Mouse (Mus musculus) spleen, adult 2 months (tissue): ENCODE results near the gene Egln1. TPM values are rescaled to one million over a fixed set of nuclear protein-coding genes. Genes with fewer than 3 reads are reported as not detected.

Experiments used
- DNase-seq, 2 experiments: peaks; one replicate each; pipeline versions ENCODE4 v3.0.0 to v3.0.0-alpha.2; 2012 to 2021; ENCODE audit warnings: low spot score in 2 of 2, low read depth in 1 of 2
- H3K27ac ChIP-seq: fragments of 200-500 bp; 2 replicates; pipeline ENCODE4 v1.5.1; 2012; ENCODE audit warnings: low read length, inconsistent platforms; ENCODE audit not compliant: insufficient read depth
- H3K27me3 ChIP-seq: fragments of 200-500 bp; 2 replicates; pipeline ENCODE4 v1.6.1; 2012; ENCODE audit warnings: mild to moderate bottlenecking, moderate library complexity, low read length, inconsistent platforms; ENCODE audit not compliant: control insufficient read depth, insufficient read depth
- H3K36me3 ChIP-seq: fragments of 200-500 bp; 2 replicates; pipeline ENCODE4 v1.6.1; 2012; ENCODE audit warnings: mild to moderate bottlenecking, low read length, inconsistent platforms; ENCODE audit not compliant: control insufficient read depth, insufficient read depth
- H3K4me1 ChIP-seq: fragments of 200-500 bp; 2 replicates; pipeline ENCODE4 v1.6.1; 2011; ENCODE audit warnings: inconsistent platforms; ENCODE audit not compliant: control insufficient read depth, insufficient read depth, insufficient read length
- H3K4me3 ChIP-seq: fragments of 200-500 bp; 2 replicates; pipeline ENCODE4 v1.5.1; 2011; ENCODE audit warnings: mild to moderate bottlenecking, inconsistent platforms; ENCODE audit not compliant: insufficient read depth, insufficient read length; ENCODE audit errors: extremely low read depth
- CTCF ChIP-seq: fragments of 200-500 bp; IDR thresholded peaks from 2 replicates; pipeline ENCODE4 v1.5.1; 2011; ENCODE audit warnings: mild to moderate bottlenecking, inconsistent platforms; ENCODE audit not compliant: insufficient read depth, insufficient read length, insufficient replicate concordance; ENCODE audit errors: extremely low read depth
- POLR2A ChIP-seq: fragments of 200-500 bp; IDR thresholded peaks from 2 replicates; pipeline ENCODE4 v1.6.1; 2011; ENCODE audit warnings: low read depth, low read length, inconsistent platforms
- WGBS: fragments of 180-500 bp; shearing (Covaris S2); methylation state at CpG from one replicate; pipeline ENCODE4 v1.1.7; 2018; 5-methylcytosine and 5-hydroxymethylcytosine counted together
- polyA plus RNA-seq: library from polyadenylated mRNA; depleted of rRNA; stranded (reverse); fragments of >200 nt; gene quantifications from 2 replicates; pipeline ENCODE4 v1.2.3, GENCODE M21; 2012

The Egln1 gene
- polyA plus RNA-seq, 1 experiment: 12.1 TPM

DNA sequence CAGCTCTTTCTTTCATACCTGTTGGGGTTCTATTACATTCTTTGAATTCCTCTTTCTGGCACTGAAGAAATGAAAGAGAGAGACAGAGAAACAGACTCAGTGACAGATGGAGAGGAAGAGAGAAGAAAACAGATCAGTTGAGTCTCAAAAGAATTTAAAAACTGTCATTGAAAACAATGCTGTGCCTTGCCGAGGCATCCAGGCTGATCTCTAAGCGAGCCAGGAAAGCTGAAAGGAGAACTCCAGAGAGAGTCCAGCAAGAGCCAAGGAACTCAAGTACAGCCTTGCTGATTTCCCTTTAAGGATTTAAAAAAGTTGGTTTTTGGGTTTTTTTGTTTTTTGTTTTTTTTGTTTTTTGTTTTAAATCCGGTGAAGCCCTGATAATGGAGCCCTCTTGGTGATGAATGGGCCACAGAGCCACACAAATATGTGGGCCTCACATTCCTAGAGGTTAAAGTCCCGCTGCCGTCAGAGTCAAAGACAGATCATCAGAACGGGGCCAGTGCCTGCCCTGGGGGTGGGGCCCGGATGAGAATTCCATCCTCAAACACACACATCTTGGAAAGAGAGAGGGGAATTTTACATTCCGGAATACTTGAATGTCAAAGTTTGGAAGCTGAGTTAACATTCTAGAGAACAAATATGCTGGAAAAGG, 11.2 kb upstream of the Egln1 start:
- H3K4me3 ChIP-seq: no peak overlapping the region
- TF ChIP-seq POLR2A (no peak), CTCF (no peak)
- 84% methylated on average over 8 of the region's 8 CpGs for WGBS

DNA sequence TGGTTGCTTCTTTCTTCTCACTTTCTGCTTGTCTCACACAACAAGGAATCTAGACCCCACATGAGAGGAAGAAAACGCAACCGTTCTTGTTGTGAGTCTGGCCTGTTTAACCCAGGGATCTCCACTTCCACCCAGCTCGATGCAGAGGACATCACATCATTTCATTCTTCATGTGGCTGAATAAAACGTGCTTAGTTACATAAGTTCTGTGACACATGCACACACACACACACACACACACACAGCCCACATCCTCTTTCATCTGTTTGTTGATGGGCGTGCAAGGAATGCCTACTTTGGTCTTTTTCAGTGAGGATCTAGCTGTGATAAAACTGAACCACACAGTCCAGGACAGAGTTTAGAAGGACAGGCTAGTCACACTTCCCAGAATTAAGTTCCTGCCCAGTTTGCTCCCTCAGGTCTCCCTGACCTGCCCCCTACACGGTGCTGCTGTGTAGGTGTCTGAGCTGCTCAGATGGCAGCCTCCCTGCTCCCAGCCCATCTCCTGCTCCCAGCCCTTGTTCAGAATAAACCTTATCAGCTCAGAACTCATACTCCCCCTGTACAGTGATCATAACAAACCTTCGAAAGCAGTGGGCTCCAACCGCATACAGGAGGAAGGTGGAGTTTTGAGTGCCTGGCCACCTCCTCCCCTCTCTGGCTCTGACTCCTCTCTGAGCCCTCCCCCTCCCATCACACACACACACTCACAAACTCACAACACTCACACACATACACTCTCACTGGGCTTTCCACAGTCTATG, 10.5 kb upstream of the Egln1 start:
- WGBS: 18% methylated on average over 8 of the region's 8 CpGs
- peak in 1 of 2 experiments; percentile 15 for DNase-seq
- TF ChIP-seq CTCF (no peak), POLR2A (no peak)
- no peak overlapping the region for H3K27ac ChIP-seq
- 0 out of 2 replicates have a peak, but pooled peaks cover 5% of the 10 kb centered on the region for H3K4me1 ChIP-seq
- no peaks in the 10 kb centered on the region for H3K36me3 ChIP-seq
- no peaks in the 10 kb centered on the region for H3K27me3 ChIP-seq
- H3K4me3 ChIP-seq: no peak overlapping the region

More for the DNA sequence above, 11.2 kb upstream of the Egln1 start:
- no peak for DNase-seq
- Histone ChIP-seq H3K4me1 (0 out of 2 replicates have a peak, but pooled peaks cover 5% of the 10 kb centered on the region), H3K27ac (no peak overlapping the region), H3K36me3 (no peaks in the 10 kb centered on the region), H3K27me3 (no peaks in the 10 kb centered on the region)

DNA sequence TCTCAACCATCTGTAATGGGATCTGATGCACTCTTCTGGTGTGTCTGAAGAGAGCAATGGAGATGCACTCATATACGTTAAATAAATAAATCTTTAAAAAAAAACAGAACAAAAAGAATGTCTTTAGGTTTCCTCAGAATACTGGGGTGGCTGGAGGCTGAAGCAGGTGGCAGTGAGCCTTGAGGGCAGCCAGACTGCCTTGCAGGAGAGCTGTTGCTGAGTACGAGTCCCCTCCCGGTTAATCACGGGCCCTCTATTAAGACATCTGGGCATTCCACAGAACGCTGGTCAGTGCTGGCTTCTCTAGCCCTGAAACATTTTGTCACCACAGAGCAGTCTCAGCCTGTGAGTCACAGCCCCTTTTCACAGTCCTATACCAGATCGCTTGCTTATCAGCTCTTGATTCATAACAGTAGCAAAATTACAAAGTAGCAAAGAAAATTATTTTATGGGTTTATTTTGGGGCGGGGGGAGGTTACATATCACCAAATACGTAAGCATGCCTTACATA, 5.5 kb upstream of the Egln1 start:
- Histone ChIP-seq H3K27me3 (no peaks in the 10 kb centered on the region), H3K36me3 (no peaks in the 10 kb centered on the region), H3K27ac (no peak overlapping the region), H3K4me3 (no peak overlapping the region), H3K4me1 (peaks cover 5% of the 10 kb centered on the region; the same call in 1 of the 2 replicates)
- TF ChIP-seq POLR2A: no peak
- no peak for TF ChIP-seq CTCF
- no peak for DNase-seq
- WGBS: 89% methylated on average over 8 of the region's 8 CpGs

DNA sequence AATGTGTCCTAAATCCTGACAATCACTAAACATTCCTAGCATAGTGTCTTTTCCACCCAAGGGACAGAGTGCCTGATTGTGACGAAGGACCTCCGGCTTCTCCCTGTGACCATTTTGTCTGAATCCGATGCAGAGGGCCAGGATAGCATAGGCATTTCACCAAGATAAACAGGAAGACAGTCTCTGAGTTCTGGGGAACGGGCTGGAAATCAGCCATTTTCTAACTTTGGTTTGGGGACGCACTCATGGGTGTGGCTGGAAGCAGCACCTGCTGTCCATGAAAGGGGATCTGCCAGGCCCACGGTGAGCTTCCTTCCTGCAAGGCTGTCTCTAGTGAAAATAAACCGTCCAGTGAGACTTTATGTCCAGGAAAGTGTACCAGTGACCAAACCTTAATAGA, 4.1 kb upstream of the Egln1 start:
- no peak for DNase-seq
- Histone ChIP-seq H3K36me3 (no peaks in the 10 kb centered on the region), H3K4me3 (no peak overlapping the region), H3K4me1 (no peaks in the 10 kb centered on the region; the same call in 1 of the 2 replicates), H3K27ac (no peak overlapping the region), H3K27me3 (no peaks in the 10 kb centered on the region)
- TF ChIP-seq CTCF (no peak), POLR2A (no peak)
- WGBS: 72% methylated on average over 7 of the region's 7 CpGs

DNA sequence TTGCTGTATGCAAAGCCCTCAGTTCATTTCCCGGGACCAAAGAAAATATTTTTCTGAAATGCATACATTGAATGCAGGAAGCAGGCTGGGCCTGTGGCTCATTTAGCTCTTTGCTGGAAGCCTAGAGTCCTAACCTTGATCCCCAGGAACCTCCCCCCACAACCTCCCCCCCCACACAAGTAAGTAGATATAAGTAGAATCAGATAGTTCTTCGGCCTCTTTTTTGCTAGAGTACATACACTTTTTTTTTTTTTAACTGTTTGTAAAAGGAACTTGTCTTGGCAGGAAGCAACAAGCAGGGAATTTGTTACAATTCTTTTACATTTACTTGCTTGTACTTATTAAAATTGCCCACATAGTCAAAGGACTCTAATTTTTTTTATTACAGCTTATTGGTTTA, 1.7 kb upstream of the Egln1 start:
- no peak overlapping the region for H3K4me3 ChIP-seq
- TF ChIP-seq POLR2A: no peak
- TF ChIP-seq CTCF: no peak
- H3K27me3 ChIP-seq: no peaks in the 10 kb centered on the region
- no peaks in the 10 kb centered on the region for H3K36me3 ChIP-seq
- no peak for DNase-seq
- WGBS: 65% methylated on average over 2 of the region's 2 CpGs
- no peak overlapping the region for H3K27ac ChIP-seq
- H3K4me1 ChIP-seq: no peaks in the 10 kb centered on the region; the same call in 1 of the 2 replicates

DNA sequence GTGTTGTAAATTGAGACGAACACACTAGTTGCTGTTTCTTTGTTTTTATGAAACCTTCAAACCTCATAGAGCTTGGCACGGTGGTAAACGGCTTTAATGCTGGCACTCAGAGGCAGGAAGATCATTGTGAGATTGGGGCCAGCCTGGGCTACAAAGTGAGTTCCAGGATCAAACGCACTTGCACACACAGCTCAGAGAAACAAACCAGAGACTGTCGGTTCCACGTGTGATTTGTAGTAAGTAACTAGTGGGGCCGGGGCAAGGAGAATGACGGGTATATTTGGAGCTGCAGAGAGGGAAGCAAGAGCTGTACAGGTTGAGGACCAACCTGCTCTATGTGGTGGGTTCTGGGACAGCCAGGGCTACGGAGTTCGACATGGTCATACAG, 939 bp upstream of the Egln1 start:
- H3K36me3 ChIP-seq: no peaks in the 10 kb centered on the region
- no peaks in the 10 kb centered on the region for H3K27me3 ChIP-seq
- 15% methylated on average over 10 of the region's 10 CpGs for WGBS
- H3K27ac ChIP-seq: peak overlapping the region; percentile 89; the same call in 1 of the 2 replicates
- peak overlapping the region; percentile 63 for H3K4me3 ChIP-seq
- DNase-seq: no peak
- H3K4me1 ChIP-seq: no peaks in the 10 kb centered on the region; the same call in 1 of the 2 replicates
- TF ChIP-seq CTCF (no peak), POLR2A (no peak)

DNA sequence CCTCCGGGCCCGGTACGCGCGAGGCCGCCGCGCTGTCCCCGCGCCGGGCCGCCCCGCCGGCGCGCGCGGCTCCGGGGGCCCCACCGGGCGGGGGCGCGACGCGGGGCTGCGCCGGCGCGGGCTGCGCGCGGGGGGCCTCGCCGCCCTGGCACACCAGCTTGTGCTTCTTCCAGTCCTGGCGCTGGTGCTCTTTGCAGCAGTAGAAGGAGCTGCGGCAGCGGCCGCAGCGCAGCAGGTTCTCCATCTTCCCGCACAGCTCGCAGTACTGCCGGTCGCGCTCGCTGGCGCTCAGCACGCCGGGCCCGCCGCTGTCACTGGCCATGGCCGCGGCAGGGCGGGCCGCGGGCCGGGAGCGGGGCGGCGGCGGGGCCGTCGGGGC, 402 bp downstream of the Egln1 start:
- no peaks in the 10 kb centered on the region for H3K36me3 ChIP-seq
- WGBS: 1% methylated on average over 60 of the region's 62 CpGs
- no peaks in the 10 kb centered on the region for H3K27me3 ChIP-seq
- H3K4me3 ChIP-seq: peak overlapping the region; percentile 63
- H3K4me1 ChIP-seq: no peaks in the 10 kb centered on the region; the same call in 1 of the 2 replicates
- TF ChIP-seq POLR2A (no peak), CTCF (no peak)
- peak overlapping the region; percentile 76 for H3K27ac ChIP-seq
- peak in 1 of 2 experiments; percentile 11 for DNase-seq
